Mouse (Mus musculus) neural tube, postnatal 0 days (tissue): ENCODE data around the gene Nudcd2. TPM values are rescaled to one million over a fixed set of nuclear protein-coding genes. Genes with fewer than 3 reads are reported as not detected.

Experiments used
- polyA plus RNA-seq: library from polyadenylated mRNA; unstranded; fragments of >200 nt; fragmentation: Nextera tagmentation; extraction: Ambion mirVana; gene quantifications from 2 replicates; pipeline ENCODE4 v1.2.1, GENCODE M21; 2015

Gene Nudcd2
- polyA plus RNA-seq: 55.1 and 58.3 TPM in 2 replicates

GRCm38 (mm10) chr11:40733339-40734174, at the start of gene Nudcd2, which contains the start of gene Hmmr:
Nudcd2 (plus strand) TSS chr11:40733667.
Hmmr (minus strand) TSS chr11:40733422.

GRCm38 (mm10) chr11:40695103-40695502, 38.4 kb upstream of the Nudcd2 start, which contains the start of gene Mat2b:
Mat2b (minus strand) TSS chr11:40695203.

DNA sequence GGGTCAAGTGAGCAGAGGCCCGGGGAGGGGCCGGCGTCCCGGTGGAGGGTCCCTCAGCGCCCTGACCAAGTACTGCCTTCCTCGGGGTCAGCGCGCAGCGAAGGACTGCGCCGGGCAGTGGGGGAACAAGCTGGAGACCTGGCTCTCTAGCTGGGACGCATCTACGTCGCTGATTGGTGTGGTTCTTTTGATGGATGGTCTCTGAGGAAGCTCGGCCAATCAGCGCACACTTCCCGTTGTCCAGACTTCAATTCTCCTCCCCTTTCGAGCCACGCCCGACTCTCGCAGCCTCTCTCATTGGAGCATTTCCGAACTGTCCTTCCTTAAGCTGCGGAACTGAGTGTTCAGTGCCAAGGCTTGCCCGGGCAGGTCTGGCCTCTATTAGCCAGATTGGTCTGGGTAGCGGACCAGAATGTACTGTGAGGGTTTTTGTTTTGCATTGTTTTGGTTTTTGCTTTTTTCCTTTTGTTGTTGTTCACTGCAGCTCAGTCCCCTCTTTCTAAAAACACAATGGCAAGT, 21.7 kb downstream of the Nudcd2 start, which contains the start of gene Ccng1:
Gene Ccng1, minus strand, starts transcription at position 203 of the 519 bp plus-strand sequence.

Other genes starting within 250 kb of the Nudcd2 start
- 50.4 and 53.1 TPM in 2 replicates for gene Mat2b, start 38.5 kb upstream of the Nudcd2 start, polyA plus RNA-seq
- 3.4 and 3.7 TPM in 2 replicates for gene Hmmr, start 245 bp upstream of the Nudcd2 start, polyA plus RNA-seq
- 31.5 and 32.3 TPM in 2 replicates for gene Ccng1, start 21.6 kb downstream of the Nudcd2 start, polyA plus RNA-seq